Mouse (Mus musculus) B cell, adult (primary cell): ENCODE measurements around the gene Efcab14. TPM values are rescaled to one million over a fixed set of nuclear protein-coding genes. Genes with fewer than 3 reads are reported as not detected.

Experiments used
- total RNA-seq: library from RNA; stranded (reverse); gene quantifications from 4 replicates; pipeline ENCODE4 v1.2.4, GENCODE M21; 2023; ENCODE audit not compliant: inconsistent age

Efcab14 gene
- 37.3 to 47.9 TPM (median 43.7 TPM) in 4 replicates for total RNA-seq

DNA sequence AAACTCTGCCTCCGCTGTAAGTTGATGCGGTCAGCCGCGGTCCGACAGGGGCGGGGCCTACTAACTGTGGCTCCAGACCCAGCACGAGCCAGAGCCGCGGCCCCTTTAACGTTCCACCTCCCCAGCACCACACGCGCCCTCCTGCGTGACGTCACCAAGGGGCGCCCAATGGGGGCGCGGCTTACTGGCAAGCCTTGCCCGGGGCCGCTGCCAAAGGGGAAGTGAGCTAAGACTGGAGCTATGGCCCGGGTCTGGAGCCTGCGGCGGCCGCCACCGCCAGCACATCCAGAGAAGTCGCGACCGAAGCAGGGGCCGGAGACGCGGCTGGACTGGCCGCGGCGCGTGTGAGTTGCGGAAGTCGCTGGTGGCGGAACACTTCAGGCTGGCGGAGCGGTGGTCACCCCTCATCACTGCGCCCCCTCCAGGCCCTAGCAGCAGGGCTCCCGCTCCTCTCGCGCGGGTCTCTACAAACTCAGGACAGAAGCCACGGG lies at the start of gene Efcab14:
Efcab14 (plus strand) TSS at position 194 of the 491 bp plus-strand sequence.

DNA sequence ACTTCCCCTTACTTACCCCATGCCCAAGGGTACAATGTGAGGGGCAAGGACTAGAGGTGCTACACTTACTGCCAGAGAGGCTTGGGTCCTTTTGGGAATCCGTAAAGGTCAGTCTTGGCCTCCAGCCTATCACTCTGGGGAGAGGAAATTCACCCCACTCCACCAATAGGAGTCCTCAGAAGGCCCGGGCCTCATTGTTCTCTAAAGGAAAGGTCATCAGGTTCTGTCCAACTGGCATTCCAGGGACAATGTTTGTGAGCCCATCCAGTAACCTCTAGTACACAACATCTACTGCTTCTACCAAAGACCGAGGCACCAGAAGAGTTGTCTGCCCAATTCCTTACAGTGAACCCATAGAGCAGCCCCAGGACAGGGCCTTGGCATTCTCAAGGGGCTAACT lies 43.4 kb downstream of the Efcab14 start, which contains the start of gene Tex38:
Tex38 (minus strand) TSS at position 101 of the 400 bp plus-strand sequence.

GRCm38 (mm10) chr4:115784769-115785510 lies 47.4 kb downstream of the Efcab14 start, which contains the start of gene Atpaf1:
Gene Atpaf1 (plus strand): TSS chr4:115784812.

Other genes with a start within 250 kb of the Efcab14 start
- gene Cyp4a14, start 241.6 kb upstream of the Efcab14 start, total RNA-seq: not detected in 4 replicates
- gene Cyp4a10, start 219.5 kb upstream of the Efcab14 start, total RNA-seq: not detected in 4 replicates
- gene Cyp4a31, start 174.1 kb upstream of the Efcab14 start, total RNA-seq: not detected in 4 replicates
- not detected in 4 replicates for gene Cyp4a32, start 136.8 kb upstream of the Efcab14 start, total RNA-seq
- gene Cyp4b1, start 90.0 kb upstream of the Efcab14 start, total RNA-seq: not detected in 4 replicates
- gene Tex38, start 43.3 kb downstream of the Efcab14 start, total RNA-seq: not detected in 4 replicates
- gene Atpaf1, start 47.1 kb downstream of the Efcab14 start, total RNA-seq: 14.4 to 21.7 TPM (median 17.0 TPM) in 4 replicates
- 14.0 to 21.0 TPM (median 18.6 TPM) in 4 replicates for gene Mob3c, start 90.3 kb downstream of the Efcab14 start, total RNA-seq
- gene Mknk1, start 101.5 kb downstream of the Efcab14 start, total RNA-seq: 63.2 to 79.8 TPM (median 68.3 TPM) in 4 replicates
- 0.35 to 1.5 TPM (median 0.74 TPM) in 3 of 4 replicates, not detected in the other for gene Kncn, start 146.7 kb downstream of the Efcab14 start, total RNA-seq
- not detected in 4 replicates for gene 6430628N08Rik, start 152.9 kb downstream of the Efcab14 start, total RNA-seq
- not detected in 4 replicates for gene Dmbx1, start 202.2 kb downstream of the Efcab14 start, total RNA-seq